Mouse (Mus musculus) small intestine, adult 2 months (tissue): ENCODE measurements around the gene Odf3l1.

Experiments used
- CTCF ChIP-seq: fragments of 200-500 bp; IDR thresholded peaks from 2 replicates; pipeline ENCODE4 v1.5.1; 2012; ENCODE audit warnings: low read depth, mild to moderate bottlenecking, control low read depth, inconsistent platforms, low read length, moderate library complexity, mixed read lengths; ENCODE audit not compliant: insufficient replicate concordance, insufficient read length; ENCODE audit errors: extremely low read depth
- POLR2A ChIP-seq: fragments of 200-500 bp; IDR thresholded peaks from 2 replicates; pipeline ENCODE4 v1.6.1; 2012; ENCODE audit warnings: low read depth, mild to moderate bottlenecking, control low read depth, inconsistent platforms, low read length, moderate library complexity

GRCm38 (mm10) chr9:56832900-56833299, 31.6 kb downstream of the Odf3l1 start:
- TF ChIP-seq POLR2A (no peak), CTCF (no peak)
